Mouse (Mus musculus): Measurements from ENCODE around the gene Isl2. TPM values are rescaled to one million over a fixed set of nuclear protein-coding genes. Genes with fewer than 3 reads are reported as not detected.

The Isl2 gene
- polyA plus RNA-seq, 1 experiment from 2014 or later, result 2.9 TPM

DNA sequence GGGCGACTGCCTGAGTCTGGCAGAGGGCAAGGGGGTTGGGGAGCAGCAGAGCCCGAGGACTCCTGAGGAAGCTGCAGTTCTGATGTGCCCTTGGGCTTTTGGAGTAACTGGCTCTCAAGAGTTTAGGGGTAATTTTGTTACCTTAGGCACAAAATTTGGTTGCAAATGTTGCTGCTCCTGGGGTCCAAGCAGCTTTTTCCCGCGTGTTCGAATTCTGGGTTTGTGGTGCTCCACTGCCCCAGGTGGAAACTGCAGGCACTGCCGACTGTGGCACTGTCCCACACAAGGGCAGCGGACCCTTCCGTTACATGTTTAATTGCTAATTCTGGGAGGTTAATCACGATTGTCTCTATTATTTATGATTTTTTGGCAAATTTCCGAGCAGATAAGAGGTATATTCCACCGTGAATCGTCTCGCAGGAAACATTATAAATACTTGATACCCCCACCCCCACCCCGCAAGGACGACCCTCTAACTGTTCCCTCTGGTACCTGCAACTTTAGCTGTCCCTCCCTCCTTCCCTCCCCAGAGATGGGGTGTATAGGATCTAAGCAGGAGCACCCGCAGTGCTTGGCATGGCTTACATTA lies 10.9 kb downstream of the Isl2 start:
- Histone ChIP-seq H3K27me3 (peaks cover 57% of the 10 kb centered on the region), H3K9ac (no peak overlapping the region), H3K27ac (replicated peaks) (no peak overlapping the region), H3K9me3 (replicated peaks) (no peaks in the 10 kb centered on the region), H3K4me3 (replicated peaks) (no peak overlapping the region; the same call in 1 of the 2 replicates), H3K4me1 (peaks cover 24% of the 10 kb centered on the region), H3K36me3 (no peaks in the 10 kb centered on the region), H3K4me2 (replicated peaks) (peak overlapping the region; percentile 3; the same call in 1 of the 2 replicates)
- 8% methylated on average over 16 of the region's 16 CpGs for WGBS
- no peak for ATAC-seq (ENCODE audit: insufficient number of reproducible peaks, low FRiP score, low TSS enrichment, low read depth)

DNA sequence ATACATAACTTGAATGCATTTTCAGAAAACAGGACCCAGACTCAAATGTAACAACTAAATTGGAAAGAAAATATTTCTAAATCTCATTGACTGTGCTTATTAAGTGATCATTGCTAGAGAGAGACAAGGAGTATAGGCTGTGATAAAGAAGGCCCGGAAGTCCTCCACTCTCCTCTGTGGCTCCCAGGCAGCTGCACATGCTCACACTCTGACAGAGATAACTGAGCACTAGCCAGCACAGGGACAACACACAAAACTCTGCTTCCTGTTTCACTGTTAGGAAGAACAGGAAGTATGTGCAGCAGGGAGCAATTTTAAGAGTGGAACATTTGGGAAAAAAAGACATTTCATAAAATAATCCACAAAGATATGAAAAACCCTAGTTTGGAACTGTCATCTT lies 16.5 kb downstream of the Isl2 start:
- H3K4me3 ChIP-seq (replicated peaks), result no peak overlapping the region
- H3K9me3 ChIP-seq (replicated peaks), result no peaks in the 10 kb centered on the region
- H3K4me1 ChIP-seq, result no peaks in the 10 kb centered on the region
- H3K9ac ChIP-seq, result no peak overlapping the region
- no peaks in the 10 kb centered on the region for H3K36me3 ChIP-seq
- no peak overlapping the region for H3K4me2 ChIP-seq (replicated peaks)
- 0 out of 2 replicates have a peak, but pooled peaks cover 5% of the 10 kb centered on the region for H3K27me3 ChIP-seq
- H3K27ac ChIP-seq (replicated peaks), result no peak overlapping the region
- WGBS, result 64% methylated on average over 1 of the region's 1 CpGs
- ATAC-seq (ENCODE audit: insufficient number of reproducible peaks, low FRiP score, low TSS enrichment, low read depth), result no peak

DNA sequence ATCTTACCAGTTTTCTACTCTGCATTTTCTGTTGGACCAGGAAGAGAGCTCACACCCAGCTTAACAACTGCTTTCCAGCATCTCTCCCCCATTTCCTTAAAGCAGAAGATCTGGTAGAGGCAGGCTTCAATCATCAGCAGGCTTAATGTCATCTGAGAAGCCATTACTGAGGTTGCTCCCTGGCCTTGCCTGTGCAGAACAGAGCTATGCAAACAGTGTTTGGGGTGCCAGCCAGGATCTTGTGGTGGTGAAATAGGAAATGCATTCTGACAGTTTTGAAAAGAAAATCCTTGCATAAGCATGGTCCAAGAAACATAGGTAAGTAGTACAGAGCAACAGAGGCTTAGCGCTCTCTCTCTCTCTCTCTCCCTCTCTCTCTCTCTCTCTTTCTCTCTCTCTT lies 22.5 kb downstream of the Isl2 start:
- no peaks in the 10 kb centered on the region for H3K27me3 ChIP-seq
- H3K27ac ChIP-seq (replicated peaks), result no peak overlapping the region
- H3K9me3 ChIP-seq (replicated peaks), result no peaks in the 10 kb centered on the region
- H3K4me1 ChIP-seq, result no peaks in the 10 kb centered on the region
- no peak; the same call in 1 of the 2 replicates for ATAC-seq (ENCODE audit: insufficient number of reproducible peaks, low FRiP score, low TSS enrichment, low read depth)
- H3K4me3 ChIP-seq (replicated peaks), result no peak overlapping the region
- no peak overlapping the region for H3K4me2 ChIP-seq (replicated peaks)
- H3K36me3 ChIP-seq, result no peaks in the 10 kb centered on the region
- H3K9ac ChIP-seq, result no peak overlapping the region
- 65% methylated on average over 1 of the region's 1 CpGs for WGBS

DNA sequence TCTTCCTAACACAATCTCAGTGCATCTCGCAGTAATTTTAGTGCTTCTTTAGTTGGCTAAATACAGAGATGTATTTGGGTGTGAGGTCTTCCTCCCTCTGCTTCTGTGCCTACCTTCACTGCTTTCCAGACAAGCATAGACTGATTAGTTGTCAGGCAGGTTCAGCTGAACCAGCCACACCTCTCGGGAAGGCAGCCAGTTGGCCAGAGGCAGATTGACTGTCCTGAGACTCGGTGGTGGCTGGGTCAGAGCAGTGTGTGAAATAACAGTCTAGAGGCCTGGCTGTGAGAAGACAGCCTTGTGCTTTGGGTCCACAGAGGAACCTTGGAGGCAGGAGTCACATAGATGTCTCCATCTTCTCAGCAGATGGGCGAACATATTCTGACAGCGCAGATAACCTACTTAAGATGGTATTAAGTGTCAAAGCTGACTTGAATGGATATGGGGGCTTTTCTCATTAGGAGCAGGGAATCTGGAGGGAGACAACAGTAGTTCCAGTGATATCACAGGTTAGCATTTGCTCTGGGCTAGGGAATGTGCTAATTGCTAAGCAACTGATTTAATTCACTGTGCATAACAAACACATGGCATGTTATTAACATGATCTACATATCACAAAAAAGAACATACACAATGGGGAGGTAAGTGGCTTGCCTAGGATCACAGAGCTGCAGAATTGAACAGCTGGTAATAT lies 30.1 kb downstream of the Isl2 start:
- H3K27me3 ChIP-seq, result no peaks in the 10 kb centered on the region

DNA sequence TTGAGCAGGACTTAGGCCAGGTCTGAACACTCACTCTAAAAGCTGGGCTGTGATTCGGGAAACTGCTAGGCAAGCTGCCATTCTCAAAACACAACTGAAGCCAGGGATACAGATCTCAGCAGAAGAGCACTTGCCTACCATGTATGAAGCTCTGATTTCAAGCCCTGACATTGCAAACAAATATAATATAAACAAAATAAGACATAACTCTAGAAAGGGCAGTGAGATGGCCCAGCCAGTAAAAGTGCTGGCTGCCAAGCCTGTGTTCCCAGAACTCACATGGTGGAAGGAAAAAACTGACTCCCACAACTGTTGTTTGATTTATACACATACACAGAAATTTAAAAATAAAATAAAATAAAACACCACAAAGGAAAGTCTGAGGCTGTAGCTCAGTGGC lies 32.6 kb downstream of the Isl2 start:
- Histone ChIP-seq H3K9me3 (replicated peaks) (no peaks in the 10 kb centered on the region), H3K27ac (replicated peaks) (no peak overlapping the region), H3K9ac (no peak overlapping the region), H3K36me3 (no peaks in the 10 kb centered on the region), H3K4me2 (replicated peaks) (no peak overlapping the region), H3K4me3 (replicated peaks) (no peak overlapping the region), H3K4me1 (no peaks in the 10 kb centered on the region), H3K27me3 (no peaks in the 10 kb centered on the region)
- no peak for ATAC-seq (ENCODE audit: insufficient number of reproducible peaks, low FRiP score, low TSS enrichment, low read depth)
- 81% methylated on average over 1 of the region's 1 CpGs for WGBS

More for the DNA sequence above, 30.1 kb downstream of the Isl2 start:
- 52% methylated on average over 5 of the region's 5 CpGs for WGBS
- Histone ChIP-seq H3K4me3 (replicated peaks) (no peak overlapping the region), H3K27ac (replicated peaks) (no peak overlapping the region), H3K36me3 (no peaks in the 10 kb centered on the region), H3K4me2 (replicated peaks) (no peak overlapping the region), H3K9me3 (replicated peaks) (no peaks in the 10 kb centered on the region), H3K4me1 (no peaks in the 10 kb centered on the region), H3K9ac (no peak overlapping the region)
- ATAC-seq (ENCODE audit: insufficient number of reproducible peaks, low FRiP score, low TSS enrichment, low read depth), result no peak

DNA sequence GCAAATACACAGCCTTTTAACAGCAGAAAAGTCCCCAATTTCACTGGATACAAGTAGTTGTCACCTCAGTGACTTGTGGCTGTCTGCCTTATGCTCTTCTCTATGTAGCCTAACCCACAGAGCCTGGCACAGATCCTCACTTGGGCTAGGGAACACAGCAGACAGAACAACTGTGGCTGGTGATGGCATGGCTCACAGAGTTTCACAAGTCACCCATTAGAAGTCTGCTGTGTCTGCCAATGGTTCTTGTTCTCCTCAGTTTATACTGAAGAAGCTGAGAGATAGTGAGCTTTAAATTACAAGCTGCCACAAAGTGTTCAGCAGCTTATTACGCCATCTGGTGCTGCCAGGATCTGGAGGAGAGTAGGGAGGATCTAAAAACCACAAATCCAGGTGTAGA lies 38.1 kb downstream of the Isl2 start:
- Histone ChIP-seq H3K4me3 (replicated peaks) (no peak overlapping the region), H3K4me2 (replicated peaks) (no peak overlapping the region), H3K9ac (no peak overlapping the region), H3K36me3 (no peaks in the 10 kb centered on the region), H3K9me3 (replicated peaks) (no peaks in the 10 kb centered on the region), H3K27ac (replicated peaks) (no peak overlapping the region), H3K27me3 (no peaks in the 10 kb centered on the region), H3K4me1 (no peaks in the 10 kb centered on the region)
- 56% methylated on average over 1 of the region's 1 CpGs for WGBS
- ATAC-seq (ENCODE audit: insufficient number of reproducible peaks, low FRiP score, low TSS enrichment, low read depth), result no peak

DNA sequence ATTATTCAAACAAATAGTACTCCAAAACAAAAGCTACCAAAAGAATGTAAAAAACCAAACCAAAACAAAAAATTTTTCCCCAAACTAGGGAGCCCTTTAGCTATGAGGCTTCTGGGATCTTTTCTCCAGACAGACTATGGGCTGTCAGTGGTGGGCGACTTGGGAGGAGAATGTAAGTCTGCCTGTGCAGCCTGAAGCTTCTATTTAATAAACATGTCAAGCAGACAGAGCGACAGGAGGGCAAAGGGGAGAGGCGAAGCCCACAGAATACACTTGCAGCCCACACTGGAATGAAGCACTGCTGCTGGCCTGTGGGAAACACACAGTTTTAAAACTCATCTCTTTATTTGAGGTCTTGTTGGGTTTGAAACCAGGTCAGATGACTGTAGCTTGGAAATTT lies 42.9 kb downstream of the Isl2 start:
- no peak overlapping the region for H3K4me2 ChIP-seq (replicated peaks)
- no peaks in the 10 kb centered on the region for H3K36me3 ChIP-seq
- H3K9me3 ChIP-seq (replicated peaks), result no peaks in the 10 kb centered on the region
- WGBS, result 41% methylated on average over 3 of the region's 3 CpGs
- no peak for ATAC-seq (ENCODE audit: insufficient number of reproducible peaks, low FRiP score, low TSS enrichment, low read depth)
- no peak overlapping the region for H3K9ac ChIP-seq
- H3K4me3 ChIP-seq (replicated peaks), result no peak overlapping the region
- no peak overlapping the region for H3K27ac ChIP-seq (replicated peaks)
- H3K27me3 ChIP-seq, result no peaks in the 10 kb centered on the region
- no peaks in the 10 kb centered on the region for H3K4me1 ChIP-seq

DNA sequence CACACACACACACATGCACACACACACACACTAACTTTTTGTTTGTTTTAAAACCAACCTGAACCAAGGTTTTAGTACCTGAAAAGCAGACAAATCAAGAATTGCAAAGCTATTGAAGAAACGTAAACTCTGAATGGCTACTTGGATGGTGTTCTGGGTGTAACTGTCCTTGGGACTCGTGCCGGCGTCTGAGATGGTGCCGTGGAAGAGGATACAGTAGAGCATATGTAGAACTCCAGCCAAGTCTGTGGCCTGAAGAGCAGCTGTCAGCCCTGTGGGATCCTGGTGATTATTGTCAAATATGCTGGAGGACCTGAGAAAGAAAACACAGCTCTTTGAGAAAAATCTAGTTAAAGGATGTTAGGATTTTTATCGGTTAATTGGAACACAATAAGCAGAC lies 47.7 kb downstream of the Isl2 start:
- Histone ChIP-seq H3K9ac (no peak overlapping the region), H3K4me3 (replicated peaks) (no peak overlapping the region), H3K27ac (replicated peaks) (no peak overlapping the region), H3K4me1 (no peaks in the 10 kb centered on the region), H3K4me2 (replicated peaks) (no peak overlapping the region), H3K27me3 (no peaks in the 10 kb centered on the region), H3K36me3 (no peaks in the 10 kb centered on the region), H3K9me3 (replicated peaks) (no peaks in the 10 kb centered on the region)
- 84% methylated on average over 6 of the region's 6 CpGs for WGBS
- no peak for ATAC-seq (ENCODE audit: insufficient number of reproducible peaks, low FRiP score, low TSS enrichment, low read depth)

Other genes starting within 250 kb of the Isl2 start
- gene Nrg4, start 211.8 kb upstream of the Isl2 start, polyA plus RNA-seq (2015; fragmentation: Nextera tagmentation; extraction: Ambion mirVana), result 1.5 and 1.7 TPM in 2 replicates
- 0.46 and 0.57 TPM in 2 replicates for gene Tmem266, start 211.8 kb upstream of the Isl2 start, polyA plus RNA-seq (2015; fragmentation: Nextera tagmentation; extraction: Ambion mirVana)
- gene Etfa, start 26.4 kb upstream of the Isl2 start, polyA plus RNA-seq (2015; fragmentation: Nextera tagmentation; extraction: Ambion mirVana), result 181 and 189 TPM in 2 replicates

Measured in embryonic facial prominence, embryonic 15.5 days (tissue).